Mouse (Mus musculus) adrenal gland, adult (tissue): Measurements from ENCODE around the gene Hist1h2bl.

ENCODE experiments used
- DNase-seq, 2 experiments: peaks; one replicate each; pipeline ENCODE4 v3.0.0; 2022 to 2023; ENCODE audit warnings: low spot score in 1 of 2; ENCODE audit not compliant: inconsistent age in 2 of 2

Gene Hist1h2bl

GRCm38 (mm10) chr13:21715864-21716539 lies at the start of gene Hist1h2bl, which contains the start of gene Hist1h2ai:
Hist1h2bl (minus strand) TSS chr13:21716143.
Hist1h2ai (plus strand) TSS chr13:21716422.
- DNase-seq, result peak; percentile 85 to 96

- DNase-seq, result no peak
These were observed 39.8 kb upstream of the Hist1h2bl start for GRCm38 (mm10) chr13:21755707-21756106.

DNA sequence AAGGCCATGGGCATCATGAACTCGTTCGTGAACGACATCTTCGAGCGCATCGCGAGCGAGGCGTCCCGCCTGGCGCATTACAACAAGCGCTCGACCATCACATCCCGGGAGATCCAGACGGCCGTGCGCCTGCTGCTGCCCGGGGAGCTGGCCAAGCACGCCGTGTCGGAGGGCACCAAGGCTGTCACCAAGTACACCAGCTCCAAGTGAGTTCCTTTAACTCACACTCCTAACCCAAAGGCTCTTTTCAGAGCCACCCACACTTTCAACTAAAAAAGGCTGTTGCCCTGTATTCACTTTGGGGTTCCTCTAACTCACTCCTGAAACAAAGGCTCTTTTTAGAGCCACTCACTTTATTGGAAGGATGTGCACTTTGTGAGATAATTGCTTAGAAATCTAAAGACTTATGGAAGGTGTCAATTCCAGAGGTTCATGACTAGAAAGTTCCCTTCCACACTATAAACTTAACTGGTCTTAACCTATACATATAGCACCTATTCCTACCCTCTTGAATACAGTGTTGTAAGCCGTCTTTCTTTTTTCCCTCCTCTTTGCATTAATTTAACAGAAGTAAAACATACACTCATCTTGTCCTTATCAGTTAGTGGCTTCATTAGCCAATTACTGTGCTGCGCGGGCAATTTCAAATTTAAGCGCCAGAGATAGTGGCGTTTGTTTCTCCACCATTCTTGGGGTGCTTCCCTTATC lies 38.5 kb upstream of the Hist1h2bl start:
- DNase-seq, result peak in 1 of 2 experiments; percentile 64

DNA sequence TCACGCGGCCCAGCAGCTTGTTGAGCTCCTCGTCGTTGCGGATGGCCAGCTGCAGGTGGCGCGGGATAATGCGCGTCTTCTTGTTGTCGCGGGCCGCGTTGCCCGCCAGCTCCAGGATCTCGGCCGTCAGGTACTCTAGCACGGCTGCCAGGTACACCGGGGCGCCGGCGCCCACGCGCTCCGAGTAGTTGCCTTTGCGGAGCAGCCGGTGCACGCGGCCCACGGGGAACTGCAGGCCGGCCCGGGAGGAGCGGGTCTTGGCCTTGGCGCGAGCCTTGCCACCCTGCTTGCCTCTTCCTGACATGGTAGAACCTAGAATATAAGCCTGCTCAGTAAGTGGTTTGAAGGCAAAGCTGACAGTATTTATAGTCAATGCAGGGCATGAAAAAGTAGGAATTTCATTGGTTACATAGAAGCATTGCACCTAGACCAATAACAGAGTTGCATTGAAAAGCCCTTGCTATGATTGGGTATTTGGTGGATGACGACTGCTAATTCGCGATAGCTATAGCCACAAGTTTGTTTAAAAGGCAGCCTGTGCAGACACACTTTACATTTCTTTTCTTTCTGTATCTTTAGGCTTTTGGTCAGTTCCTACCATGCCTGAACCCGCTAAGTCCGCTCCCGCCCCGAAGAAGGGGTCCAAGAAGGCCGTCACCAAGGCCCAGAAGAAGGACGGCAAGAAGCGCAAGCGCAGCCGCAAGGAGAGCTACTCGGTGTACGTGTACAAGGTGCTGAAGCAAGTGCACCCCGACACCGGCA lies 37.8 kb upstream of the Hist1h2bl start, which contains the start of the genes Hist1h2ak and Hist1h2bn:
Hist1h2ak (minus strand) TSS at position 304 of the 762 bp plus-strand sequence.
Hist1h2bn (plus strand) TSS at position 600 of the 762 bp plus-strand sequence.
- peak; percentile 67 to 93 for DNase-seq

- DNase-seq, result no peak
These were observed 37.1 kb upstream of the Hist1h2bl start for GRCm38 (mm10) chr13:21753051-21753523.

DNA sequence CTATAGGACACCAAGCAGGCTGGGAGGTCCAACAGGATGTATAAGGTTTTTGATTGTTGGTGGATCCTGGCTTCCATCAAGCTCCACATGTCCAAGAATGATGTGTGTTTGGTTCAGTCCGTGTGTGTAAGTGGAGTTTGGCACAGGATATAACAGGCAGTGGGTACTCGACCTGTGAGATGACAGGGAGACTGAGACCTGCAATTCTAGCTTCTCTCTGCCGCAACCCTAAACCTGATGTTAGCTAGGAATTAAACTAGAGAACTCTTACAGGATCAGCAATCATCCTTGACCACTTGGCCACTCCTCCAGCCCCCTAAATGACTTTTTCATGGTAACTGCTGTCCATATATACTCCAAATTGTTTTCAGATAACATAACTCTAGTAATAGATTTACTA lies 36.4 kb upstream of the Hist1h2bl start:
- no peak for DNase-seq

GRCm38 (mm10) chr13:21751827-21752226 lies 35.9 kb upstream of the Hist1h2bl start:
- no peak for DNase-seq

GRCm38 (mm10) chr13:21751417-21751816 lies 35.5 kb upstream of the Hist1h2bl start:
- DNase-seq, result no peak

GRCm38 (mm10) chr13:21750159-21751017 lies 34.4 kb upstream of the Hist1h2bl start, which contains the start of gene Hist1h4k:
Hist1h4k (minus strand) TSS chr13:21750505.
- DNase-seq, result peak; percentile 88 to 94

- peak in 1 of 2 experiments; percentile 22 for DNase-seq
These were observed 33.6 kb upstream of the Hist1h2bl start for GRCm38 (mm10) chr13:21749387-21750158.

- DNase-seq, result no peak
These were observed 29.1 kb upstream of the Hist1h2bl start for GRCm38 (mm10) chr13:21745006-21745405.

DNA sequence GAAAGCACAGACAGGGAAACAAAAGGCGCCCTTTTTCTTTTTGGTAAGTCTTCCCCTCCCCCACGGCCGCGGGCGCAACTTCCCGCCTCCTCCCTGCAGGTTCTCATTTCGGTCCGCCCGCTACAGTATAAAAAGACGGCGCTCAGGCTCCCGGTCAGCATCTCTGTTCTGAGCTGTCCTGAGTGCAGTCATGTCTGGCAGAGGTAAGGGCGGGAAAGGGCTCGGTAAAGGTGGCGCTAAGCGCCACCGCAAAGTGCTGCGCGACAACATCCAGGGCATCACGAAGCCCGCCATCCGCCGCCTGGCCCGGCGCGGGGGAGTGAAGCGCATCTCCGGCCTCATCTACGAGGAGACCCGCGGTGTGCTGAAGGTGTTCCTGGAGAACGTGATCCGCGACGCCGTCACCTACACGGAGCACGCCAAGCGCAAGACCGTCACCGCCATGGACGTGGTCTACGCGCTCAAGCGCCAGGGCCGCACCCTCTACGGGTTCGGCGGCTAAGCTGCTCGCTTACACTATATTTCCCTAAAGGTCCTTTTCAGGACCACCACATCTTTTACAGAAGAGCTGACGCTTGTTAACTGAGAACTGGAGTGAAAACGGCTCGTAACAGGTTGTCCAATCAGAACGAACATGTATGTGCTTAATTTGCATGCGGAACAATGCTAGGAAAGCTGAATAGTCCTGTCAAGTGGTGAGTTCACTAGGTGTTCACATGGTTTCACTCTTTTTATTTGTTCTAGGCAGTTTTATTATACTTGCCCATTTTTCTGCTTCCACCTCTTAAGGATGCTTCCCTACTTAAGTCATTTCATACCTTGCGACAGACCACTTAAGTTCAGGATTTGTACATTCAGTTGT lies 19.2 kb upstream of the Hist1h2bl start, which contains the start of gene Hist1h4j:
Hist1h4j (plus strand) TSS at position 159 of the 862 bp plus-strand sequence.
- DNase-seq, result peak; percentile 72 to 74

- DNase-seq, result peak; percentile 75 to 95
These were observed 18.3 kb upstream of the Hist1h2bl start for GRCm38 (mm10) chr13:21734010-21734905.

- DNase-seq, result peak in 1 of 2 experiments; percentile 20
These were observed 17.5 kb upstream of the Hist1h2bl start for GRCm38 (mm10) chr13:21733466-21733865.

GRCm38 (mm10) chr13:21729544-21729943 lies 13.6 kb upstream of the Hist1h2bl start:
- DNase-seq, result no peak

GRCm38 (mm10) chr13:21727948-21728572 lies 12.1 kb upstream of the Hist1h2bl start:
- DNase-seq, result no peak
